Mouse (Mus musculus) embryonic facial prominence, embryonic 11.5 days (tissue): ENCODE results near the gene Ctsw. TPM values are rescaled to one million over a fixed set of nuclear protein-coding genes. Genes with fewer than 3 reads are reported as not detected.
"Not testable (repeated sequence)": the region's sequence is repeated elsewhere in the genome, so short reads cannot be mapped to it uniquely, and the experiment has no call there.

ENCODE experiments used
- ATAC-seq: fragments of 200-750 bp; cut with Nextera tagmentation; replicated peaks from 2 replicates; pipeline ENCODE4 v1.8.0; 2017; ENCODE audit warnings: low read depth; ENCODE audit not compliant: insufficient number of reproducible peaks, low FRiP score, low TSS enrichment
- DNase-seq: peaks from one replicate; pipeline ENCODE4 v3.0.0-alpha.2; 2015; ENCODE audit warnings: low spot score
- H3K27ac ChIP-seq: fragments of 300-500 bp; sonication (generic); replicated peaks from 2 replicates; pipeline ENCODE4 v1.5.1; 2014; ENCODE audit warnings: mild to moderate bottlenecking, low read depth, low read length, control low read depth
- H3K27me3 ChIP-seq: fragments of 300-500 bp; sonication (generic); 2 replicates; pipeline ENCODE4 v1.6.1; 2014; ENCODE audit warnings: mild to moderate bottlenecking, low read length, moderate library complexity, mixed read lengths; ENCODE audit not compliant: control insufficient read depth, insufficient read depth
- H3K36me3 ChIP-seq: fragments of 300-500 bp; sonication (generic); replicated peaks from 2 replicates; pipeline ENCODE4 v1.6.1; 2014; ENCODE audit warnings: low read depth, mild to moderate bottlenecking, low read length, moderate library complexity, mixed read lengths; ENCODE audit not compliant: control insufficient read depth, insufficient read depth
- H3K4me1 ChIP-seq: fragments of 300-500 bp; sonication (generic); 2 replicates; pipeline ENCODE4 v1.6.1; 2014; ENCODE audit warnings: low read length, mixed read lengths; ENCODE audit not compliant: control insufficient read depth, insufficient read depth
- H3K4me2 ChIP-seq: fragments of 300-500 bp; sonication (generic); 2 replicates; pipeline ENCODE4 v1.6.1; 2014; ENCODE audit warnings: low read depth, mild to moderate bottlenecking, control low read depth, low read length, moderate library complexity
- H3K4me3 ChIP-seq: fragments of 300-500 bp; sonication (generic); 2 replicates; pipeline ENCODE4 v1.5.1; 2014; ENCODE audit warnings: low read depth, low read length, control low read depth
- H3K9ac ChIP-seq: fragments of 300-500 bp; sonication (generic); replicated peaks from 2 replicates; pipeline ENCODE4 v1.6.1; 2014; ENCODE audit warnings: mild to moderate bottlenecking, control low read depth, low read length
- H3K9me3 ChIP-seq: fragments of 300-500 bp; sonication (generic); replicated peaks from 2 replicates; pipeline ENCODE4 v1.6.1; 2016; ENCODE audit warnings: mild to moderate bottlenecking, low read length, inconsistent platforms, mixed read lengths; ENCODE audit not compliant: control insufficient read depth
- WGBS: fragments of 180-500 bp; shearing (Covaris S2); extraction: QIAGEN DNeasy Blood & Tissue Kit; methylation state at CpG from one replicate; pipeline ENCODE4 v1.1.7; 2014; 5-methylcytosine and 5-hydroxymethylcytosine counted together
- polyA plus RNA-seq: library from polyadenylated mRNA; unstranded; fragments of >200 nt; fragmentation: Nextera tagmentation; extraction: Ambion mirVana; gene quantifications from 2 replicates; pipeline ENCODE4 v1.2.1, GENCODE M21; 2014

Ctsw gene
- polyA plus RNA-seq, 1 experiment from 2014 or later: 1.4 TPM

- Histone ChIP-seq H3K27ac (no peak within 1 kb of the TSS), H3K4me1 (no peaks in the 10 kb centered on the region), H3K4me2 (no peak within 1 kb of the TSS), H3K9ac (no peak within 1 kb of the TSS), H3K27me3 (no peaks in the 10 kb centered on the region), H3K4me3 (no peak within 1 kb of the TSS), H3K9me3 (no peaks in the 10 kb centered on the region), H3K36me3 (no peaks in the 10 kb centered on the region)
- ATAC-seq (no peak), DNase-seq (no peak)
- WGBS: 42% methylated on average over 17 of the region's 17 CpGs
Observed at GRCm38 (mm10) chr19:5503687-5504086, 35.4 kb upstream of the Ctsw start, which contains the start of gene 1700020D05Rik. 1700020D05Rik (minus strand) TSS chr19:5503787.

- H3K27ac ChIP-seq: no peak overlapping the region
- H3K36me3 ChIP-seq: no peaks in the 10 kb centered on the region; the same call in none of the 2 replicates
- H3K9ac ChIP-seq: no peak overlapping the region
- no peak for DNase-seq
- H3K4me2 ChIP-seq: no peak overlapping the region
- no peaks in the 10 kb centered on the region for H3K4me1 ChIP-seq
- H3K27me3 ChIP-seq: no peaks in the 10 kb centered on the region
- 88% methylated on average over 2 of the region's 2 CpGs for WGBS
- ATAC-seq: no peak
- no peaks in the 10 kb centered on the region for H3K9me3 ChIP-seq
- H3K4me3 ChIP-seq: no peak overlapping the region
Observed at GRCm38 (mm10) chr19:5500330-5500875, 32.1 kb upstream of the Ctsw start.

- Histone ChIP-seq H3K9ac (no peak overlapping the region), H3K4me3 (no peak overlapping the region), H3K4me1 (no peaks in the 10 kb centered on the region), H3K4me2 (no peak overlapping the region), H3K9me3 (no peaks in the 10 kb centered on the region), H3K36me3 (peaks cover 6% of the 10 kb centered on the region), H3K27me3 (no peaks in the 10 kb centered on the region), H3K27ac (no peak overlapping the region)
- WGBS: 87% methylated on average over 16 of the region's 16 CpGs
- DNase-seq (no peak), ATAC-seq (no peak)
Observed at GRCm38 (mm10) chr19:5496052-5496370, 27.7 kb upstream of the Ctsw start.

GRCm38 (mm10) chr19:5495353-5496051 is 27.2 kb upstream of the Ctsw start:
- Histone ChIP-seq H3K9ac (no peak overlapping the region), H3K36me3 (peaks cover 6% of the 10 kb centered on the region), H3K9me3 (no peaks in the 10 kb centered on the region), H3K4me3 (no peak overlapping the region), H3K27me3 (no peaks in the 10 kb centered on the region), H3K27ac (no peak overlapping the region), H3K4me1 (no peaks in the 10 kb centered on the region), H3K4me2 (no peak overlapping the region)
- no peak for DNase-seq
- 83% methylated on average over 12 of the region's 12 CpGs for WGBS
- ATAC-seq: no peak

- H3K4me1 ChIP-seq: no peaks in the 10 kb centered on the region
- no peak overlapping the region for H3K9ac ChIP-seq
- DNase-seq (no peak), ATAC-seq (no peak)
- WGBS: 80% methylated on average over 3 of the region's 3 CpGs
- no peak overlapping the region for H3K4me2 ChIP-seq
- peaks cover 6% of the 10 kb centered on the region for H3K36me3 ChIP-seq
- no peaks in the 10 kb centered on the region for H3K9me3 ChIP-seq
- no peak overlapping the region for H3K27ac ChIP-seq
- no peaks in the 10 kb centered on the region for H3K27me3 ChIP-seq
- H3K4me3 ChIP-seq: no peak overlapping the region
Observed at GRCm38 (mm10) chr19:5494314-5494713, 26.0 kb upstream of the Ctsw start.

- not testable (repeated sequence) for H3K4me3 ChIP-seq, ATAC-seq, H3K4me1 ChIP-seq, H3K4me2 ChIP-seq, H3K36me3 ChIP-seq, H3K27ac ChIP-seq, H3K9me3 ChIP-seq, H3K27me3 ChIP-seq, H3K9ac ChIP-seq, DNase-seq
- WGBS: 77% methylated on average over 9 of the region's 9 CpGs
Observed at GRCm38 (mm10) chr19:5493301-5493721, 25.0 kb upstream of the Ctsw start.

GRCm38 (mm10) chr19:5492641-5493040 is 24.3 kb upstream of the Ctsw start:
- Histone ChIP-seq H3K4me1 (no peaks in the 10 kb centered on the region), H3K9me3 (no peaks in the 10 kb centered on the region), H3K4me2 (no peak overlapping the region), H3K27ac (no peak overlapping the region), H3K36me3 (peaks cover 6% of the 10 kb centered on the region), H3K27me3 (no peaks in the 10 kb centered on the region), H3K9ac (no peak overlapping the region), H3K4me3 (no peak overlapping the region)
- DNase-seq: no peak
- no peak for ATAC-seq
- 81% methylated on average over 4 of the region's 4 CpGs for WGBS

- Histone ChIP-seq H3K4me3 (peak overlapping the region; percentile 99), H3K9me3 (no peaks in the 10 kb centered on the region), H3K9ac (peak overlapping the region; percentile 93), H3K4me2 (peak overlapping the region; percentile 57), H3K27me3 (no peaks in the 10 kb centered on the region), H3K36me3 (peaks cover 6% of the 10 kb centered on the region), H3K27ac (peak overlapping the region; percentile 99), H3K4me1 (no peaks in the 10 kb centered on the region)
- under 1% methylated on average over 58 of the region's 59 CpGs for WGBS
- ATAC-seq (peak; percentile 7; the same call in 1 of the 2 replicates), DNase-seq (peak; percentile 82)
Observed at GRCm38 (mm10) chr19:5490898-5491708, 22.8 kb upstream of the Ctsw start.
